Mouse (Mus musculus) c-Kit-positive CD71-positive TER-119-positive erythroid progenitor cells, embryonic 14.5 days (primary cell): Measurements from ENCODE around the gene Ccdc97.

Source experiments
- DNase-seq: peaks from one replicate; pipeline ENCODE4 v3.0.0-alpha.2; 2013; ENCODE audit warnings: low spot score

The Ccdc97 gene

GRCm38 (mm10) chr7:25719761-25720610 is 1.1 kb upstream of the Ccdc97 start:
- DNase-seq = peak; percentile 73

- no peak for DNase-seq
Measured at GRCm38 (mm10) chr7:25717478-25717877, 1.4 kb downstream of the Ccdc97 start.

GRCm38 (mm10) chr7:25715731-25716271 is 3.1 kb downstream of the Ccdc97 start:
- no peak for DNase-seq

- no peak for DNase-seq
Measured at GRCm38 (mm10) chr7:25714581-25714980, 4.3 kb downstream of the Ccdc97 start.

GRCm38 (mm10) chr7:25712801-25713200 is 6.1 kb downstream of the Ccdc97 start:
- DNase-seq = no peak

GRCm38 (mm10) chr7:25711731-25712197 is 7.1 kb downstream of the Ccdc97 start:
- DNase-seq = no peak

- no peak for DNase-seq
Measured at GRCm38 (mm10) chr7:25711165-25711564, 7.7 kb downstream of the Ccdc97 start.

- DNase-seq = no peak
Measured at GRCm38 (mm10) chr7:25710519-25711130, 8.3 kb downstream of the Ccdc97 start.

- DNase-seq = no peak
Measured at GRCm38 (mm10) chr7:25709961-25710360, 8.9 kb downstream of the Ccdc97 start.

GRCm38 (mm10) chr7:25707581-25708292 is 11.2 kb downstream of the Ccdc97 start:
- DNase-seq = no peak

GRCm38 (mm10) chr7:25706578-25707170 is 12.2 kb downstream of the Ccdc97 start:
- no peak for DNase-seq

GRCm38 (mm10) chr7:25705801-25706251 is 13.1 kb downstream of the Ccdc97 start:
- DNase-seq = no peak

GRCm38 (mm10) chr7:25704716-25705364 is 14.0 kb downstream of the Ccdc97 start:
- DNase-seq = no peak

GRCm38 (mm10) chr7:25703793-25704494 is 14.9 kb downstream of the Ccdc97 start:
- DNase-seq = no peak

- no peak for DNase-seq
Measured at GRCm38 (mm10) chr7:25702350-25702749, 16.5 kb downstream of the Ccdc97 start.

GRCm38 (mm10) chr7:25700732-25701131 is 18.2 kb downstream of the Ccdc97 start:
- no peak for DNase-seq

- DNase-seq = no peak
Measured at GRCm38 (mm10) chr7:25699851-25700250, 19.0 kb downstream of the Ccdc97 start.

- DNase-seq = no peak
Measured at GRCm38 (mm10) chr7:25694104-25694503, 24.8 kb downstream of the Ccdc97 start.

GRCm38 (mm10) chr7:25690051-25690450 is 28.8 kb downstream of the Ccdc97 start:
- no peak for DNase-seq

GRCm38 (mm10) chr7:25689603-25690021 is 29.3 kb downstream of the Ccdc97 start:
- DNase-seq = peak; percentile 62
